Mouse (Mus musculus) midbrain, postnatal 0 days (tissue): ENCODE data around the gene Adgrg2. TPM values are rescaled to one million over a fixed set of nuclear protein-coding genes. Genes with fewer than 3 reads are reported as not detected.

Experiments used
- ATAC-seq: fragments of 200-750 bp; cut with Nextera tagmentation; 2 replicates; pipeline ENCODE4 v1.8.0; 2017; ENCODE audit warnings: moderate number of reproducible peaks, mild to moderate bottlenecking, moderate TSS enrichment, moderate library complexity; ENCODE audit not compliant: low FRiP score
- DNase-seq: peaks from one replicate; pipeline ENCODE4 v3.0.0-alpha.2; 2015; ENCODE audit warnings: low spot score
- H3K27ac ChIP-seq: fragments of 300-500 bp; sonication (generic); 2 replicates; pipeline ENCODE4 v1.5.1; 2014; ENCODE audit warnings: low read depth, mild to moderate bottlenecking, low read length, mixed read lengths
- H3K27me3 ChIP-seq: fragments of 300-500 bp; sonication (generic); 2 replicates; pipeline ENCODE4 v1.6.1; 2014; ENCODE audit warnings: low read length, control low read depth, mixed read lengths; ENCODE audit not compliant: insufficient read depth
- H3K36me3 ChIP-seq: fragments of 300-500 bp; sonication (generic); 2 replicates; pipeline ENCODE4 v1.6.1; 2014; ENCODE audit warnings: low read length, control low read depth, mixed read lengths; ENCODE audit not compliant: insufficient read depth
- H3K4me1 ChIP-seq: fragments of 300-500 bp; sonication (generic); 2 replicates; pipeline ENCODE4 v1.6.1; 2014; ENCODE audit warnings: mild to moderate bottlenecking, control low read depth, antibody characterized with exemption, low read length, mixed read lengths; ENCODE audit not compliant: insufficient read depth
- H3K4me2 ChIP-seq: fragments of 300-500 bp; sonication (generic); 2 replicates; pipeline ENCODE4 v1.6.1; 2014; ENCODE audit warnings: low read depth, mild to moderate bottlenecking, low read length, mixed read lengths; ENCODE audit not compliant: poor library complexity, severe bottlenecking
- H3K4me3 ChIP-seq: fragments of 300-500 bp; sonication (generic); 2 replicates; pipeline ENCODE4 v1.5.1; 2014; ENCODE audit warnings: low read depth, mild to moderate bottlenecking, low read length, moderate library complexity
- H3K9ac ChIP-seq: fragments of 300-500 bp; sonication (generic); replicated peaks from 2 replicates; pipeline ENCODE4 v1.6.1; 2014; ENCODE audit warnings: mild to moderate bottlenecking, low read length, moderate library complexity, mixed read lengths; ENCODE audit not compliant: poor library complexity, severe bottlenecking
- H3K9me3 ChIP-seq: fragments of 300-500 bp; sonication (generic); 2 replicates; pipeline ENCODE4 v1.6.1; 2016; ENCODE audit warnings: low read length, control low read depth
- CTCF ChIP-seq: IDR thresholded peaks from 2 replicates; pipeline ENCODE4 v1.5.1; 2016; ENCODE audit warnings: antibody characterized with exemption, mild to moderate bottlenecking
- whole genome bisulfite sequencing: fragments of 180-500 bp; shearing (Covaris S2); extraction: QIAGEN DNeasy Blood & Tissue Kit; methylation state at CpG from one replicate; pipeline ENCODE4 v1.1.7; 2014; 5-methylcytosine and 5-hydroxymethylcytosine counted together
- polyA plus RNA-seq: library from polyadenylated mRNA; unstranded; fragments of >200 nt; fragmentation: Nextera tagmentation; extraction: Ambion mirVana; gene quantifications from 2 replicates; pipeline ENCODE4 v1.2.1, GENCODE M21; 2015
- total RNA-seq: library from RNA; depleted of rRNA; stranded (reverse); fragments of >200 nt; gene quantifications from 2 replicates; pipeline ENCODE4 v1.2.3, GENCODE M21; 2014

Gene Adgrg2
- total and polyA plus RNA-seq, 2 experiments from 2014 or later: 3.6 to 3.8 TPM

DNA sequence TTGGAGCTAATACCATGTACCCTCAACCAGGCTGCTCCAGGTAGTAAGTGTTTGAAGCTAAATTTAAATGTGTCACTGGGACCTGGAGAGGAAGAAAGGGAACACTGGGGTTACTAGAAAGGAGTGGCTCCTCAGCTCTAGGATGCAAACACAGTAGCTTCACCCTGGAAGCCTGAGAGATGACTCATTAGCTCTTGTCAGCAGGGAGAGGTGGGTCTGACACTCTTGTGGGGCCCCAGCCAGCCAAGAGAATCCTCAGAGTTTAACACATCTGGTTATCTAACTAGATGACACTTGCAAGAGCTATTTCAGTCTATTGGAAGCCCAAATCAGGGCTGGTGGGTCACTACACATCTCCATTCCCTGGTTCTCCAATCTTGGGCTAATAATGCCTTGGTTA is 50.8 kb downstream of the Adgrg2 start:
- DNase-seq (no peak), ATAC-seq (no peak)
- no peak overlapping the region for H3K4me2 ChIP-seq
- no peaks in the 10 kb centered on the region for H3K9me3 ChIP-seq
- H3K27me3 ChIP-seq: no peaks in the 10 kb centered on the region
- H3K9ac ChIP-seq: no peak overlapping the region
- H3K4me1 ChIP-seq: no peaks in the 10 kb centered on the region
- H3K27ac ChIP-seq: no peak overlapping the region
- no peak for TF ChIP-seq CTCF
- H3K36me3 ChIP-seq: no peaks in the 10 kb centered on the region
- no peak overlapping the region for H3K4me3 ChIP-seq

DNA sequence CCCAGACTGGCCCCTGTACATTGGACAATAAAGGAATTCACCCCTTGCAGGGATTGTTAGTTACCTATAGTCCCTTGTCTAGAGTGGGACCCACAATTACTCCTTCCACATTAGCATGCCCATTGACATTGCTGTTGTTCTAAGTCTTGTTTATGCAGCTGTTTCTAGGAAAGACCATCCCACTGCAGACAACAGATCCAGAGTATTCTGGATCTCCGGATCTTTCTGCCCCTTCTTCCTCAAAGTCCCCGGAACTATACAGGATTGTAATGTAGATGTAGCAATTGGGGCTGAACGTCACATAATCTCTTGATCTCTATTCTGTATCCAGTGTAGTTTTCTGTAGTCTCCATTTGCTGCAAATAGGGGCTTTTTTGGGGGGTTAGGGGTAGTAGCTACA is 57.9 kb downstream of the Adgrg2 start:
- ATAC-seq: no peak
- H3K9ac ChIP-seq: no peak overlapping the region
- no peak for TF ChIP-seq CTCF
- no peak overlapping the region for H3K27ac ChIP-seq
- no peak overlapping the region for H3K4me3 ChIP-seq
- 85% methylated on average over 3 of the region's 3 CpGs for WGBS
- no peak for DNase-seq
- H3K36me3 ChIP-seq: no peaks in the 10 kb centered on the region
- H3K4me2 ChIP-seq: no peak overlapping the region
- H3K9me3 ChIP-seq: no peaks in the 10 kb centered on the region
- H3K27me3 ChIP-seq: no peaks in the 10 kb centered on the region; the same call in 1 of the 2 replicates
- no peaks in the 10 kb centered on the region for H3K4me1 ChIP-seq

GRCm38 (mm10) chrX:160449363-160449762 is 58.9 kb downstream of the Adgrg2 start:
- no peak for ATAC-seq
- Histone ChIP-seq H3K27me3 (no peaks in the 10 kb centered on the region; the same call in 1 of the 2 replicates), H3K9ac (no peak overlapping the region), H3K9me3 (no peaks in the 10 kb centered on the region), H3K27ac (no peak overlapping the region), H3K36me3 (no peaks in the 10 kb centered on the region), H3K4me3 (no peak overlapping the region), H3K4me1 (no peaks in the 10 kb centered on the region), H3K4me2 (no peak overlapping the region)
- DNase-seq: peak; percentile 1
- WGBS: 76% methylated on average over 2 of the region's 2 CpGs
- TF ChIP-seq CTCF: peak; percentile 59

- 74% methylated on average over 5 of the region's 5 CpGs for WGBS
- Histone ChIP-seq H3K9ac (no peak overlapping the region), H3K27ac (no peak overlapping the region), H3K4me2 (no peak overlapping the region), H3K9me3 (no peaks in the 10 kb centered on the region), H3K4me3 (no peak overlapping the region), H3K27me3 (no peaks in the 10 kb centered on the region; the same call in 1 of the 2 replicates), H3K4me1 (no peaks in the 10 kb centered on the region), H3K36me3 (no peaks in the 10 kb centered on the region)
- peak; percentile 34; the same call in 1 of the 2 replicates for TF ChIP-seq CTCF
- ATAC-seq (no peak), DNase-seq (no peak)
Measured at GRCm38 (mm10) chrX:160455686-160456085, 65.2 kb downstream of the Adgrg2 start.

GRCm38 (mm10) chrX:160471257-160471786 is 80.8 kb downstream of the Adgrg2 start:
- Histone ChIP-seq H3K4me1 (no peaks in the 10 kb centered on the region), H3K27ac (no peak overlapping the region), H3K9ac (no peak overlapping the region), H3K4me3 (no peak overlapping the region), H3K4me2 (no peak overlapping the region), H3K36me3 (no peaks in the 10 kb centered on the region), H3K9me3 (no peaks in the 10 kb centered on the region), H3K27me3 (peaks cover 3% of the 10 kb centered on the region; the same call in 1 of the 2 replicates)
- ATAC-seq: no peak
- no peak for DNase-seq
- 70% methylated on average over 3 of the region's 3 CpGs for WGBS
- no peak for TF ChIP-seq CTCF

DNA sequence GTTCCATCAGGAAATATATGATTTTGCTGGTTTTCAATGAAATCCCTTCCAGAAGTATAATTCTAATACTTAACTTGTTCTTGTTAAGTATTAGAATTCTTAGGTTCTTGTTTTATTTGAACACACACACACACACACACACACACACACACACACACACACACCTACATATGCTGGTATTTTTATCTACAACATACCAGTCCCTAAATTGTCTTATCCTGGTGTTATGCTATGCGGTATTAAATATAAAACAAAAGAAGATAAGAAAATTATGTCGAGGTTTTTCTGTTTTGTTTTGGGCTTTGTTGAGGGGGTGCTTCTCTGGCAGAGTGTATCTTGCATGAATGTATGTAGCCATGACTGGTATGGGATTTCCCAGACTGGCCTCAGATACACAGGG is 99.3 kb downstream of the Adgrg2 start:
- WGBS: 82% methylated on average over 2 of the region's 2 CpGs
- no peak for DNase-seq

More for the DNA sequence above, 99.3 kb downstream of the Adgrg2 start:
- Histone ChIP-seq H3K4me3 (no peak overlapping the region), H3K4me1 (no peaks in the 10 kb centered on the region), H3K9ac (no peak overlapping the region), H3K9me3 (no peaks in the 10 kb centered on the region), H3K27me3 (no peaks in the 10 kb centered on the region), H3K27ac (no peak overlapping the region), H3K36me3 (no peaks in the 10 kb centered on the region), H3K4me2 (no peak overlapping the region)
- no peak for TF ChIP-seq CTCF
- no peak for ATAC-seq
